Mouse (Mus musculus): ENCODE measurements around the gene Arl6ip1.

Gene Arl6ip1

GRCm38 (mm10) chr7:118116787-118117538, 12.5 kb downstream of the Arl6ip1 start:
- DNase-seq (ENCODE audit: low spot score) = no peak

- DNase-seq (ENCODE audit: low spot score) = peak; percentile 96
Measured at GRCm38 (mm10) chr7:118115877-118116568, 13.4 kb downstream of the Arl6ip1 start, which contains the start of gene Rps15a. TSS of gene Rps15a (minus strand) at chr7:118116188.

GRCm38 (mm10) chr7:118115533-118115876, 14.0 kb downstream of the Arl6ip1 start:
- DNase-seq (ENCODE audit: low spot score) = no peak

GRCm38 (mm10) chr7:118113541-118114297, 15.7 kb downstream of the Arl6ip1 start:
- no peak for DNase-seq (ENCODE audit: low spot score)

GRCm38 (mm10) chr7:118111128-118111527, 18.3 kb downstream of the Arl6ip1 start:
- DNase-seq (ENCODE audit: low spot score) = no peak

- DNase-seq (ENCODE audit: low spot score) = no peak
Measured at GRCm38 (mm10) chr7:118107671-118108070, 21.8 kb downstream of the Arl6ip1 start.

GRCm38 (mm10) chr7:118104458-118105052, 24.9 kb downstream of the Arl6ip1 start:
- no peak for DNase-seq (ENCODE audit: low spot score)

GRCm38 (mm10) chr7:118103462-118104379, 25.7 kb downstream of the Arl6ip1 start:
- no peak for DNase-seq (ENCODE audit: low spot score)

GRCm38 (mm10) chr7:118102678-118103461, 26.6 kb downstream of the Arl6ip1 start:
- no peak for DNase-seq (ENCODE audit: low spot score)

- peak; percentile 16 for DNase-seq (ENCODE audit: low spot score)
Measured at GRCm38 (mm10) chr7:118102231-118102630, 27.2 kb downstream of the Arl6ip1 start.

- no peak for DNase-seq (ENCODE audit: low spot score)
Measured at GRCm38 (mm10) chr7:118097615-118098014, 31.8 kb downstream of the Arl6ip1 start.

- DNase-seq (ENCODE audit: low spot score) = no peak
Measured at GRCm38 (mm10) chr7:118079987-118080386, 49.5 kb downstream of the Arl6ip1 start.

- DNase-seq (ENCODE audit: low spot score) = no peak
Measured at GRCm38 (mm10) chr7:118079097-118079496, 50.4 kb downstream of the Arl6ip1 start.

Measured in urinary bladder, postnatal 14 days (tissue).